Mouse (Mus musculus) intestine, embryonic 16.5 days (tissue): ENCODE data around the gene Elavl2. TPM values are rescaled to one million over a fixed set of nuclear protein-coding genes. Genes with fewer than 3 reads are reported as not detected.

Experiments
- ATAC-seq: fragments of 200-750 bp; cut with Nextera tagmentation; 2 replicates; pipeline ENCODE4 v1.8.0; 2017; ENCODE audit warnings: moderate TSS enrichment, moderate library complexity
- H3K27ac ChIP-seq: fragments of 300-500 bp; sonication (generic); 2 replicates; pipeline ENCODE4 v1.5.1; 2014; ENCODE audit warnings: mild to moderate bottlenecking, low read length
- H3K27me3 ChIP-seq: fragments of 300-500 bp; sonication (generic); replicated peaks from 2 replicates; pipeline ENCODE4 v1.6.1; 2014; ENCODE audit warnings: low read length, control low read depth, mixed read lengths; ENCODE audit not compliant: control insufficient read depth, insufficient read depth
- H3K36me3 ChIP-seq: fragments of 300-500 bp; sonication (generic); 2 replicates; pipeline ENCODE4 v1.6.1; 2014; ENCODE audit warnings: low read length, control low read depth; ENCODE audit not compliant: control insufficient read depth, insufficient read depth
- H3K4me1 ChIP-seq: fragments of 300-500 bp; sonication (generic); 2 replicates; pipeline ENCODE4 v1.6.1; 2014; ENCODE audit warnings: low read length, control low read depth, mixed read lengths; ENCODE audit not compliant: control insufficient read depth, insufficient read depth
- H3K4me2 ChIP-seq: fragments of 300-500 bp; sonication (generic); 2 replicates; pipeline ENCODE4 v1.6.1; 2014; ENCODE audit warnings: low read depth, low read length, control low read depth
- H3K4me3 ChIP-seq: fragments of 300-500 bp; sonication (generic); 2 replicates; pipeline ENCODE4 v1.5.1; 2014; ENCODE audit warnings: mild to moderate bottlenecking, low read length
- H3K9ac ChIP-seq: fragments of 300-500 bp; sonication (generic); 2 replicates; pipeline ENCODE4 v1.6.1; 2014; ENCODE audit warnings: low read depth, low read length
- H3K9me3 ChIP-seq: fragments of 300-500 bp; sonication (generic); 2 replicates; pipeline ENCODE4 v1.6.1; 2016; ENCODE audit warnings: low read length, control low read depth; ENCODE audit not compliant: control insufficient read depth
- WGBS: fragments of 180-500 bp; shearing (Covaris S2); extraction: QIAGEN DNeasy Blood & Tissue Kit; methylation state at CpG from one replicate; pipeline ENCODE4 v1.1.7; 2014; 5-methylcytosine and 5-hydroxymethylcytosine counted together
- polyA plus RNA-seq: library from polyadenylated mRNA; unstranded; fragments of >200 nt; fragmentation: Nextera tagmentation; extraction: Ambion mirVana; gene quantifications from 2 replicates; pipeline ENCODE4 v1.2.1, GENCODE M21; 2015

The Elavl2 gene
- polyA plus RNA-seq: 2.6 and 3.3 TPM in 2 replicates

- Histone ChIP-seq H3K9me3 (no peaks in the 10 kb centered on the region), H3K9ac (no peak within 1 kb of the TSS), H3K4me1 (no peaks in the 10 kb centered on the region), H3K36me3 (no peaks in the 10 kb centered on the region), H3K27me3 (peaks cover 9% of the 10 kb centered on the region; the same call in 1 of the 2 replicates), H3K4me3 (peak within 1 kb of the TSS; percentile 9; the same call in 1 of the 2 replicates), H3K4me2 (peak within 1 kb of the TSS; percentile 42), H3K27ac (no peak within 1 kb of the TSS)
- WGBS: 1% methylated on average over 28 of the region's 28 CpGs
- no peak for ATAC-seq
Observed at GRCm38 (mm10) chr4:91400423-91400822, at the start of gene Elavl2. Gene Elavl2 (minus strand): TSS chr4:91400785.

GRCm38 (mm10) chr4:91447887-91448286, 47.3 kb upstream of the Elavl2 start:
- H3K9ac ChIP-seq: no peak overlapping the region
- ATAC-seq: no peak
- 58% methylated on average over 2 of the region's 2 CpGs for WGBS
- no peaks in the 10 kb centered on the region for H3K4me1 ChIP-seq
- H3K4me3 ChIP-seq: no peak overlapping the region
- H3K36me3 ChIP-seq: no peaks in the 10 kb centered on the region
- H3K4me2 ChIP-seq: no peak overlapping the region
- H3K9me3 ChIP-seq: no peaks in the 10 kb centered on the region
- H3K27me3 ChIP-seq: no peaks in the 10 kb centered on the region
- no peak overlapping the region for H3K27ac ChIP-seq

- ATAC-seq: no peak
- Histone ChIP-seq H3K9me3 (no peaks in the 10 kb centered on the region), H3K27ac (no peak overlapping the region), H3K9ac (no peak overlapping the region), H3K4me2 (no peak overlapping the region), H3K36me3 (no peaks in the 10 kb centered on the region), H3K4me1 (no peaks in the 10 kb centered on the region), H3K27me3 (no peaks in the 10 kb centered on the region), H3K4me3 (no peak overlapping the region)
- 91% methylated on average over 1 of the region's 1 CpGs for WGBS
Observed at GRCm38 (mm10) chr4:91415582-91415981, 15.0 kb upstream of the Elavl2 start.

- no peak overlapping the region for H3K27ac ChIP-seq
- H3K4me1 ChIP-seq: no peaks in the 10 kb centered on the region
- H3K27me3 ChIP-seq: peaks cover 4% of the 10 kb centered on the region; the same call in 1 of the 2 replicates
- no peak for ATAC-seq
- 65% methylated on average over 3 of the region's 3 CpGs for WGBS
- no peak overlapping the region for H3K4me2 ChIP-seq
- H3K9me3 ChIP-seq: no peaks in the 10 kb centered on the region
- H3K36me3 ChIP-seq: no peaks in the 10 kb centered on the region
- no peak overlapping the region for H3K4me3 ChIP-seq
- no peak overlapping the region for H3K9ac ChIP-seq
Observed at GRCm38 (mm10) chr4:91405047-91405446, 4.5 kb upstream of the Elavl2 start.

- Histone ChIP-seq H3K27me3 (peaks cover 9% of the 10 kb centered on the region; the same call in 1 of the 2 replicates), H3K4me2 (peak overlapping the region; percentile 35; the same call in 1 of the 2 replicates), H3K36me3 (no peaks in the 10 kb centered on the region), H3K9ac (no peak overlapping the region), H3K4me1 (no peaks in the 10 kb centered on the region), H3K27ac (no peak overlapping the region), H3K4me3 (0 out of 2 replicates have a peak overlapping the region, but pooled peaks have one; percentile 5), H3K9me3 (no peaks in the 10 kb centered on the region)
- no peak for ATAC-seq
- WGBS: 1% methylated on average over 17 of the region's 17 CpGs
Observed at GRCm38 (mm10) chr4:91399510-91400196, 932 bp downstream of the Elavl2 start.

GRCm38 (mm10) chr4:91391987-91392598, 8.5 kb downstream of the Elavl2 start:
- H3K4me1 ChIP-seq: no peaks in the 10 kb centered on the region
- no peaks in the 10 kb centered on the region for H3K9me3 ChIP-seq
- ATAC-seq: no peak
- no peaks in the 10 kb centered on the region for H3K36me3 ChIP-seq
- H3K4me3 ChIP-seq: no peak overlapping the region
- H3K9ac ChIP-seq: no peak overlapping the region
- H3K27ac ChIP-seq: no peak overlapping the region
- 60% methylated on average over 5 of the region's 5 CpGs for WGBS
- H3K27me3 ChIP-seq: no peaks in the 10 kb centered on the region
- H3K4me2 ChIP-seq: no peak overlapping the region

- H3K27me3 ChIP-seq: no peaks in the 10 kb centered on the region
- no peak overlapping the region for H3K4me3 ChIP-seq
- H3K9me3 ChIP-seq: no peaks in the 10 kb centered on the region
- no peak overlapping the region for H3K9ac ChIP-seq
- H3K27ac ChIP-seq: no peak overlapping the region
- H3K36me3 ChIP-seq: no peaks in the 10 kb centered on the region
- 86% methylated on average over 3 of the region's 3 CpGs for WGBS
- no peak for ATAC-seq
- no peak overlapping the region for H3K4me2 ChIP-seq
- no peaks in the 10 kb centered on the region for H3K4me1 ChIP-seq
Observed at GRCm38 (mm10) chr4:91387701-91388100, 12.9 kb downstream of the Elavl2 start.

- 2% methylated on average over 13 of the region's 13 CpGs for WGBS
Observed at GRCm38 (mm10) chr4:91381201-91381627, 19.4 kb downstream of the Elavl2 start.

GRCm38 (mm10) chr4:91380341-91381117, 20.1 kb downstream of the Elavl2 start:
- H3K9me3 ChIP-seq: no peaks in the 10 kb centered on the region
- no peak overlapping the region for H3K4me2 ChIP-seq
- H3K9ac ChIP-seq: no peak overlapping the region
- peaks cover 16% of the 10 kb centered on the region for H3K27me3 ChIP-seq
- H3K36me3 ChIP-seq: no peaks in the 10 kb centered on the region
- H3K27ac ChIP-seq: no peak overlapping the region
- no peaks in the 10 kb centered on the region for H3K4me1 ChIP-seq
- H3K4me3 ChIP-seq: no peak overlapping the region
- ATAC-seq: no peak
- WGBS: 6% methylated on average over 24 of the region's 24 CpGs

More at GRCm38 (mm10) chr4:91381201-91381627, 19.4 kb downstream of the Elavl2 start:
- no peak overlapping the region for H3K4me3 ChIP-seq
- H3K36me3 ChIP-seq: no peaks in the 10 kb centered on the region
- no peak for ATAC-seq
- H3K27ac ChIP-seq: no peak overlapping the region
- no peaks in the 10 kb centered on the region for H3K9me3 ChIP-seq
- no peak overlapping the region for H3K9ac ChIP-seq
- peaks cover 16% of the 10 kb centered on the region for H3K27me3 ChIP-seq
- no peaks in the 10 kb centered on the region for H3K4me1 ChIP-seq
- H3K4me2 ChIP-seq: no peak overlapping the region
